Mouse (Mus musculus) midbrain, embryonic 16.5 days (tissue): ENCODE measurements around the gene Snx30. TPM values are rescaled to one million over a fixed set of nuclear protein-coding genes. Genes with fewer than 3 reads are reported as not detected.

Experiments used
- ATAC-seq: fragments of 200-750 bp; cut with Nextera tagmentation; 2 replicates; pipeline ENCODE4 v1.8.0; 2017; ENCODE audit warnings: moderate TSS enrichment
- H3K27ac ChIP-seq: fragments of 300-500 bp; sonication (generic); 2 replicates; pipeline ENCODE4 v1.5.1; 2014; ENCODE audit warnings: mild to moderate bottlenecking, low read length, mixed read lengths
- H3K27me3 ChIP-seq: fragments of 300-500 bp; sonication (generic); 2 replicates; pipeline ENCODE4 v1.6.1; 2014; ENCODE audit warnings: low read depth, low read length, mixed read lengths; ENCODE audit not compliant: control insufficient read depth, insufficient read depth
- H3K36me3 ChIP-seq: fragments of 300-500 bp; sonication (generic); 2 replicates; pipeline ENCODE4 v1.6.1; 2014; ENCODE audit warnings: mild to moderate bottlenecking, low read length, moderate library complexity, mixed read lengths; ENCODE audit not compliant: control insufficient read depth, insufficient read depth
- H3K4me1 ChIP-seq: fragments of 300-500 bp; sonication (generic); 2 replicates; pipeline ENCODE4 v1.6.1; 2014; ENCODE audit warnings: mild to moderate bottlenecking, low read length, mixed read lengths; ENCODE audit not compliant: control insufficient read depth, insufficient read depth
- H3K4me2 ChIP-seq: fragments of 300-500 bp; sonication (generic); 2 replicates; pipeline ENCODE4 v1.6.1; 2014; ENCODE audit warnings: mild to moderate bottlenecking, low read length, mixed read lengths
- H3K4me3 ChIP-seq: fragments of 300-500 bp; sonication (generic); 2 replicates; pipeline ENCODE4 v1.5.1; 2014; ENCODE audit warnings: low read depth, mild to moderate bottlenecking, low read length, moderate library complexity, mixed read lengths
- H3K9ac ChIP-seq: fragments of 300-500 bp; sonication (generic); 2 replicates; pipeline ENCODE4 v1.6.1; 2014; ENCODE audit warnings: low read depth, low read length, mixed read lengths
- H3K9me3 ChIP-seq: fragments of 300-500 bp; sonication (generic); replicated peaks from 2 replicates; pipeline ENCODE4 v1.6.1; 2014; ENCODE audit warnings: mild to moderate bottlenecking, low read length, mixed read lengths; ENCODE audit not compliant: control insufficient read depth, poor library complexity, severe bottlenecking
- WGBS: fragments of 180-500 bp; shearing (Covaris S2); extraction: QIAGEN DNeasy Blood & Tissue Kit; methylation state at CpG from one replicate; pipeline ENCODE4 v1.1.7; 2014; 5-methylcytosine and 5-hydroxymethylcytosine counted together
- polyA plus RNA-seq: library from polyadenylated mRNA; unstranded; fragments of >200 nt; fragmentation: Nextera tagmentation; extraction: Ambion mirVana; gene quantifications from 2 replicates; pipeline ENCODE4 v1.2.1, GENCODE M21; 2015

Snx30 gene
- polyA plus RNA-seq, 1 experiment from 2014 or later: 17.7 TPM

- WGBS: 90% methylated on average over 2 of the region's 2 CpGs
- H3K4me3 ChIP-seq: no peak overlapping the region
These were observed 37.9 kb upstream of the Snx30 start for GRCm38 (mm10) chr4:59767717-59768116.

GRCm38 (mm10) chr4:59772171-59772879 lies 33.3 kb upstream of the Snx30 start:
- Histone ChIP-seq H3K4me3 (no peak overlapping the region), H3K9me3 (no peaks in the 10 kb centered on the region), H3K4me2 (no peak overlapping the region), H3K27ac (no peak overlapping the region), H3K4me1 (no peaks in the 10 kb centered on the region), H3K9ac (no peak overlapping the region), H3K27me3 (no peaks in the 10 kb centered on the region), H3K36me3 (peaks cover 18% of the 10 kb centered on the region)
- 36% methylated on average over 17 of the region's 17 CpGs for WGBS
- no peak for ATAC-seq

More at GRCm38 (mm10) chr4:59767717-59768116, 37.9 kb upstream of the Snx30 start:
- Histone ChIP-seq H3K4me1 (peaks cover 4% of the 10 kb centered on the region), H3K27me3 (no peaks in the 10 kb centered on the region), H3K27ac (no peak overlapping the region), H3K9ac (no peak overlapping the region), H3K36me3 (peaks cover 15% of the 10 kb centered on the region), H3K4me2 (no peak overlapping the region), H3K9me3 (no peaks in the 10 kb centered on the region)
- ATAC-seq: no peak

DNA sequence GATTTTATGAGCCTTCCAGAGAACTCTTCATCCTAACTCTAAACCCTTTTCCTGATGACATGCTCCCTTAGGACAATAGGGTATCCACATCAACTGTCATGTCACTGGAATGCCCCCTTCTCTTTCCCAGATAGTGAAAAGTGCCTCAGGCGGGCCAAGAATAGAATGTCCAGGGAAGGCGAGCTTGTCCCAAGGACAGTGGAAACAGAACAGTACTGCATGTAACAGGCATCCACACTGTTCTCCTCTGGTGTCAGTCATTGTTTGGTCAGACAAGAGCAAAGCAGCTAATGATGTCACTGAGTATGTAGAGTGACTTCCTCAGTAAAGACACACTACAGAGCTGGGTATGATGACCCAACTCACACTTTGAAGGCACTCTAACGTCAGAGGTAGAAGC lies 27.8 kb upstream of the Snx30 start:
- Histone ChIP-seq H3K36me3 (peaks cover 3% of the 10 kb centered on the region), H3K27me3 (no peaks in the 10 kb centered on the region), H3K27ac (no peak overlapping the region), H3K4me3 (no peak overlapping the region), H3K9ac (no peak overlapping the region), H3K4me1 (peaks cover 11% of the 10 kb centered on the region), H3K9me3 (no peaks in the 10 kb centered on the region), H3K4me2 (no peak overlapping the region)
- no peak for ATAC-seq
- WGBS: 76% methylated on average over 3 of the region's 3 CpGs

DNA sequence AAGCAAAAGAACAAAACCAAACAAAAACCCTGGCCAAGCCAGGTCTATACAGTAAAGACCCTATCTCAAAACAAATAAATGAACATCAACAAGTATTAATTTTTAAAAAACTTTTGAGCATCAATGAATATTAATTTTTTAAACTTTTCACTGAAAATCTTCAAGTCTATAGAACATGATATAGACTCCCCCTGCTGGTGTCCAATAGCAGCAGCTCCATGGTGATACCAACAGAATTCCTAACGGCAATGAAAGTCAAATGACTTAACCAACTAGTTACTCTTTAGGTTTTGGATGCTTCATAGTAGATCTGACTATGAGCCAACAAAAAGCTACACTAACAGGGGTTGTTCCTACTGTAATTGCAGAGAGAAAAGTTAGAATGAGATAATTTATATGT lies 25.1 kb upstream of the Snx30 start:
- Histone ChIP-seq H3K27ac (no peak overlapping the region), H3K27me3 (no peaks in the 10 kb centered on the region), H3K4me2 (no peak overlapping the region), H3K4me3 (no peak overlapping the region), H3K9ac (no peak overlapping the region), H3K36me3 (no peaks in the 10 kb centered on the region), H3K9me3 (no peaks in the 10 kb centered on the region), H3K4me1 (peaks cover 11% of the 10 kb centered on the region)
- no peak for ATAC-seq
- WGBS: 17% methylated on average over 1 of the region's 1 CpGs

DNA sequence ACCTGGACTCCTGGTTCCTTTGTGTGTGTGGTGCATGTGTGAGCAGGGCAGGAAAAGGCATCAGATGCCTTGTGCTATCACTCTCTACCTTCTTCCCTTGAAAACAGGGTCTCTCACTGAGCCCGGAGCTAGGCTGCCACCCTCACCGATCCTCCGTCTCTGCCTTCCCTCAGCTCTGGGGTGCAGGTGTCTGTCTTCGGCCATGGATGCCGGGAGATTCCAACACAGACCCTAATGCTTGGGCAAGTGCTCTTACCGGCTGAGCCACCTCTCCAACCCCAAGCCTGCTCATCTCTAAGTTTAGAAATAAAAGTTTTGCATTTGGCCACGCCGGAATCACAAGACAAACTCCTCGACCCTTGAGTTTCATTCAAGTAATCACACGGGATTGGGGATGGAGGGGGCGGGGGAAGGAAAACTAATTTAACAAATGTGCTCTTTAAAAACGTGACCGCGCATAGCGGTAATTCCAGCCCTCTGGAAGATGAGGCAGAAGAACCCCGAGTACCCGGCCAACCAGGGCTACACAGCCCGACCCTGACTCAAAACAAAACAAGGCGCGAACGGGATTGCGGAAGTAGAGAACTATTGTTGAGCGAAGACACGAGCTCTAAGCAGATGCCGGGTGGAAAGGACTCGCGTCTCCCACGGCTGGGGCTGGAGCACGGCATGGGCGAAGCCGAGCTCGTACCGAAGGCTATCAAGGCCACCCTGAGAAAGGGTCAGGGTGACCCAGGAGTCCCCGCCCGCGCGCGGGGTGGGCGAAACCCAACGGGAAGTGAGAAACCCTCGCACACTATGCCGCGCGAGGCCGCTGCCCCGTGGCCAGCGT lies 22.6 kb upstream of the Snx30 start:
- Histone ChIP-seq H3K4me1 (peaks cover 11% of the 10 kb centered on the region), H3K9me3 (no peaks in the 10 kb centered on the region), H3K4me3 (peak overlapping the region; percentile 68), H3K4me2 (peak overlapping the region; percentile 65), H3K9ac (peak overlapping the region; percentile 71), H3K36me3 (no peaks in the 10 kb centered on the region), H3K27me3 (no peaks in the 10 kb centered on the region), H3K27ac (peak overlapping the region; percentile 23)
- ATAC-seq: peak; percentile 62
- WGBS: under 1% methylated on average over 47 of the region's 47 CpGs

- ATAC-seq: peak; percentile 98
These were observed 21.9 kb upstream of the Snx30 start for GRCm38 (mm10) chr4:59783685-59784279.

GRCm38 (mm10) chr4:59785412-59785811 lies 20.2 kb upstream of the Snx30 start:
- peaks cover 11% of the 10 kb centered on the region for H3K4me1 ChIP-seq
- H3K9me3 ChIP-seq: no peaks in the 10 kb centered on the region
- 21% methylated on average over 2 of the region's 2 CpGs for WGBS
- no peak overlapping the region for H3K4me3 ChIP-seq
- H3K27ac ChIP-seq: no peak overlapping the region
- H3K4me2 ChIP-seq: no peak overlapping the region
- H3K9ac ChIP-seq: no peak overlapping the region
- ATAC-seq: no peak
- H3K27me3 ChIP-seq: no peaks in the 10 kb centered on the region
- H3K36me3 ChIP-seq: no peaks in the 10 kb centered on the region

More at GRCm38 (mm10) chr4:59783685-59784279, 21.9 kb upstream of the Snx30 start:
- H3K27me3 ChIP-seq: no peaks in the 10 kb centered on the region
- H3K36me3 ChIP-seq: no peaks in the 10 kb centered on the region
- no peaks in the 10 kb centered on the region for H3K9me3 ChIP-seq
- peak overlapping the region; percentile 71 for H3K9ac ChIP-seq
- peak overlapping the region; percentile 65 for H3K4me2 ChIP-seq
- H3K4me1 ChIP-seq: peaks cover 11% of the 10 kb centered on the region
- peak overlapping the region; percentile 42 for H3K27ac ChIP-seq
- H3K4me3 ChIP-seq: peak overlapping the region; percentile 68
- WGBS: under 1% methylated on average over 36 of the region's 36 CpGs

DNA sequence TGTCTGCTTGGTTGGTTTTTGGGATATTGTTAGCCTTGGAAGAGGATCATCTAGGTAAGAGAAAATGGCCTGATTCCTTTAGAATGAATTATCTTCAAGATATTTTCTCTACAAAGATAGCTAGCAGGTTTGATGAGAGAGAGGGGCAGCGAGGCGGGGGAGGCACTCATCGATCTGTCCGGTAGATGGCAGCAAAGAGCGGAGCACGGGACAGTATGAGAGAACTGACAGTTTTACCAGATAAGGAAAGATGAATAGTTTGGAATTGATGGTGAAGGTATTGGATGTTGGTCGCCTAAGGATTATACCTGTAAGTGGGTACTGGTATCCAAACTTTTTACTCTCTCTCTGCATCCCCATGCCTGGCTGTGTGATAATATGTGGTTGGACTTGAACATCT lies 19.0 kb upstream of the Snx30 start:
- no peak overlapping the region for H3K4me3 ChIP-seq
- peak; percentile 15; the same call in 1 of the 2 replicates for ATAC-seq
- H3K4me1 ChIP-seq: peaks cover 8% of the 10 kb centered on the region
- WGBS: 1% methylated on average over 7 of the region's 7 CpGs
- H3K36me3 ChIP-seq: no peaks in the 10 kb centered on the region
- H3K4me2 ChIP-seq: no peak overlapping the region
- H3K27me3 ChIP-seq: no peaks in the 10 kb centered on the region
- H3K27ac ChIP-seq: no peak overlapping the region
- no peak overlapping the region for H3K9ac ChIP-seq
- H3K9me3 ChIP-seq: no peaks in the 10 kb centered on the region

DNA sequence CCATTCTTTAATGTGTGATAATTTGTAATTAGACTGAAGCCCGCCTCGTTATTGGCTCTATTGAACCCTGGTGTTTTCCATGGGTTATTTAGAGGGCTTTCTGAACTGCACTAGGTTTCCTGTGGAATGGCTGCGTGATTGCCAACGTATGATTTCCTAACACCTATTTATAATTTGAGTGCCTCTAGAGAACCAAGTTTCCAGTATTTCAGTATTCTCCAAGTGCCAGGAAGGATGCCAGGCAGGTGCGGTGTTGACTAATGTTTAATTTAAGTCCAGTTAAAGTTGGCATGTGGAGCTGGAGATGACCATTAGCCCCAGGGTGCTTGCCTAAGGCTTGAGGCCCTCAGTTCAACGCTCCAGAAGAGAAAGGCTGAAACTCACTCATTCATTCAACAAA lies 18.5 kb upstream of the Snx30 start:
- no peaks in the 10 kb centered on the region for H3K9me3 ChIP-seq
- no peaks in the 10 kb centered on the region for H3K36me3 ChIP-seq
- no peaks in the 10 kb centered on the region for H3K27me3 ChIP-seq
- H3K27ac ChIP-seq: no peak overlapping the region
- H3K4me2 ChIP-seq: no peak overlapping the region
- H3K9ac ChIP-seq: no peak overlapping the region
- ATAC-seq: no peak
- WGBS: 69% methylated on average over 6 of the region's 6 CpGs
- H3K4me1 ChIP-seq: peaks cover 4% of the 10 kb centered on the region
- no peak overlapping the region for H3K4me3 ChIP-seq
